Mouse (Mus musculus): ENCODE measurements around the gene Zfp710.

DNA sequence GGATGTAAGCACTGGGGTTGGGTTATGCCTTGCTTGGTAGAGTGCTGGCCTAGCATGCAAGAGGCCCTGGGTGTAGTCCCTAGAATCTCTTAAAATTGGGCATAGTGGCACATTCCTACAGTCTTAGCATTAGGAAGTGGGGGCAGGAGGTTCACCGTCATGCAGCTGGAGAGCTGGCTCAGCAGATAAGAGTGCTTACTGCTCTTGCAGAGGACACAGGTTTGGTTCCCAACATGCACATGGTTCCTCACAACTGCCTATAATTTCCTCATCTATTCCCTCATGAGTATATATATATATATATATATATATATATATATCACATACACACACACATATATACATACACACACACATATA lies 110.5 kb downstream of the Zfp710 start:
- TF ChIP-seq CTCF (IDR thresholded peaks at IDR 0.05; ENCODE audit: control insufficient read depth, insufficient read depth, insufficient read length): no peak
- TF ChIP-seq MYOD1 (IDR thresholded peaks at IDR 0.05; ENCODE audit: control insufficient read depth, insufficient read length, low read depth): no peak
- TF ChIP-seq USF1 (IDR thresholded peaks at IDR 0.05; ENCODE audit: low read depth): no peak
- no peak for TF ChIP-seq MAX (IDR thresholded peaks at IDR 0.05)
